Mouse (Mus musculus) forebrain, embryonic 16.5 days (tissue): ENCODE measurements around the gene Clic4. TPM values are rescaled to one million over a fixed set of nuclear protein-coding genes. Genes with fewer than 3 reads are reported as not detected.

Experiments used
- ATAC-seq: fragments of 200-750 bp; cut with Nextera tagmentation; 2 replicates; pipeline ENCODE4 v1.8.0; 2017; ENCODE audit warnings: mild to moderate bottlenecking, moderate library complexity
- H3K27ac ChIP-seq: fragments of 300-500 bp; sonication (generic); 2 replicates; pipeline ENCODE4 v1.5.1; 2014; ENCODE audit warnings: low read length, control low read depth
- H3K27me3 ChIP-seq: fragments of 300-500 bp; sonication (generic); replicated peaks from 2 replicates; pipeline ENCODE4 v1.6.1; 2014; ENCODE audit warnings: low read length; ENCODE audit not compliant: control insufficient read depth, insufficient read depth
- H3K36me3 ChIP-seq: fragments of 300-500 bp; sonication (generic); 2 replicates; pipeline ENCODE4 v1.6.1; 2014; ENCODE audit not compliant: control insufficient read depth, insufficient read depth
- H3K4me1 ChIP-seq: fragments of 300-500 bp; sonication (generic); replicated peaks from 2 replicates; pipeline ENCODE4 v1.6.1; 2014; ENCODE audit warnings: low read length; ENCODE audit not compliant: control insufficient read depth, insufficient read depth
- H3K4me2 ChIP-seq: fragments of 300-500 bp; sonication (generic); 2 replicates; pipeline ENCODE4 v1.6.1; 2014; ENCODE audit warnings: mild to moderate bottlenecking, low read length, control low read depth
- H3K4me3 ChIP-seq: fragments of 300-500 bp; sonication (generic); replicated peaks from 2 replicates; pipeline ENCODE4 v1.5.1; 2014; ENCODE audit warnings: mild to moderate bottlenecking, low read length, control low read depth
- H3K9ac ChIP-seq: fragments of 300-500 bp; sonication (generic); replicated peaks from 2 replicates; pipeline ENCODE4 v1.6.1; 2014; ENCODE audit warnings: low read depth, low read length, control low read depth
- H3K9me3 ChIP-seq: fragments of 300-500 bp; sonication (generic); 2 replicates; pipeline ENCODE4 v1.6.1; 2016; ENCODE audit warnings: low read length; ENCODE audit not compliant: control insufficient read depth
- WGBS: fragments of 180-500 bp; shearing (Covaris S2); extraction: QIAGEN DNeasy Blood & Tissue Kit; methylation state at CpG from one replicate; pipeline ENCODE4 v1.1.7; 2014; 5-methylcytosine and 5-hydroxymethylcytosine counted together
- polyA plus RNA-seq: library from polyadenylated mRNA; unstranded; fragments of >200 nt; fragmentation: Nextera tagmentation; extraction: Ambion mirVana; gene quantifications from 2 replicates; pipeline ENCODE4 v1.2.1, GENCODE M21; 2015

The Clic4 gene
- polyA plus RNA-seq, 1 experiment from 2014 or later: 97.8 TPM

DNA sequence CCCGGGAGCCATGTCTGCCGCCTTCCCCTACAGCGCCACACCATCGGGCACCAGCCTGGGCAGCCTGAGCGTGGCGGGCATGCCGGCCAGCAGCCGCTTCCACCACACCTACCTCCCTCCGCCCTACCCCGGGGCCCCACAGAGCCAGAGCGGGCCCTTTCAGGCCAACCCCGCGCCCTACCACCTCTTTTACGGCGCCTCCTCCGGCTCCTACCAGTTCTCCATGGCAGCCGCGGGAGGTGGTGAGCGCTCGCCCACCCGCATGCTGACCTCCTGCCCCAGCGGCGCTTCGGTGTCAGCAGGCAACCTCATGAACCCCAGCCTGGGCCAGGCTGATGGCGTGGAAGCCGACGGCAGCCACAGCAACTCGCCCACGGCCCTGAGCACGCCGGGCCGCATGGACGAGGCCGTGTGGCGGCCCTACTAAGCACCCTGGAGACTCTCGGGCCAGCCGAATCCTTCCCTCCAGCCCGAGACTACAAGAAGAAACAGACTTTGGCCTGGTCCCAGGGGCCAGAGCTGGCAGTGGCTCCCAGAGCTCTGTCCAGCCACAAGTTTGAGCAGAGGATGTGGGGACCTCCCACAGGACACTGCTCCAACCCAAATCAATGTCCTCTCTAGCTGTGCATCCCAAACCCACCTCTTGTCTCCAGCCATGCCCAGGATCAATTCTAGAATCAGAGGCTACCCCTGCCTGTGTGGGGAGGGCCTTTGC is 97.1 kb downstream of the Clic4 start:
- no peaks in the 10 kb centered on the region for H3K9me3 ChIP-seq
- peak overlapping the region; percentile 27 for H3K4me3 ChIP-seq
- WGBS: 7% methylated on average over 38 of the region's 38 CpGs
- peaks cover 7% of the 10 kb centered on the region for H3K4me1 ChIP-seq
- peak overlapping the region; percentile 50 for H3K4me2 ChIP-seq
- no peak for ATAC-seq
- H3K36me3 ChIP-seq: no peaks in the 10 kb centered on the region
- H3K27me3 ChIP-seq: peaks cover 21% of the 10 kb centered on the region; the same call in 1 of the 2 replicates
- H3K27ac ChIP-seq: no peak overlapping the region
- 0 out of 2 replicates have a peak overlapping the region, but pooled peaks have one; percentile 35 for H3K9ac ChIP-seq

DNA sequence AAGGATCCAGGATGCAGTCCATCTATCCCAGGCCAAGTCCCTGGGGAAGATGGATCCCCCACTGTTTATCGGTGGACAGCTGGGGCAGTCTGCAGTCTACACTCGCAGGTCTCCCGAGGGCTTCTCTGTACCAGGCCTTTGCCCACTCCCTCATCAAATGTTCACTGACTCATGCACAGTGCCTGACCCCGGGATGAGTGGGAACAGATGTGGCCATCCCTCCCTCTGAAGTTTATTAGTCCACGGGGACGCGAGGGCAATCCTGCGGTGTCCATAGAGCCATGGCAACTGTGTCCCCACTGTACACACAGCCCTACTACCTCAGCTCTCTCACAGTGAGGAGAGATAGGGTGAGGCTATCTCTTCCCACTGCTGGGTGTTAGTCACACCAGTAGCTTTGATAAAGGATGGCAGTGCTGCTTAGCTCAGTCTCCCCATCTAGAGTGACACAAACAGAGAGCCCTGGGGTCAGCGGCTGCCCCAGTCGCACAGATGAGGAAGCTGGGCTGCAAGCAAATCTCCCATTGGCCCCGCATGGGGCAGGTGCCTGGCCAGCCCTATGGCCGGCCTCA is 101.2 kb downstream of the Clic4 start:
- Histone ChIP-seq H3K36me3 (no peaks in the 10 kb centered on the region), H3K4me3 (no peak overlapping the region), H3K4me2 (no peak overlapping the region), H3K9me3 (no peaks in the 10 kb centered on the region), H3K27me3 (peaks cover 37% of the 10 kb centered on the region), H3K27ac (no peak overlapping the region), H3K4me1 (peaks cover 16% of the 10 kb centered on the region), H3K9ac (no peak overlapping the region)
- ATAC-seq: no peak
- WGBS: 75% methylated on average over 12 of the region's 12 CpGs

DNA sequence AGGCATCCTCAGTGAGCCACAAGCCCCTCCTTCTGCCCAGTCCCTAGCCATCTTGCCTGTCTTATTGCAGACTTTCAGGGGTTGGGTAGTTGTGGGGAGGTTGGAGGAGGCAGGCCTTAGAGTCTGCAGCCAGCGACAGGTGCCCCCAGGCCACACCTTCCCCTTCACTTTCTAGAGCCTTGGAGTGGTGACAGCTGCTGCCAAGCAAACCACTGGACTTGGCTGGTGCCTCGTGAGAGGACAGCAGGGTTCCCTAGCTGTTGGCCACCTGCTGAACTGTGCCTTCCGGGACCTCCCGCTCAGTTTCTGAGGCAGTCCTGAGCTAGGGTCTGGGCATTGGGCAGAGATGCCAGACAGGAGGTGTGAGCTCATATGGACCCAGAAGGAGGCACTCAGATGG is 103.1 kb downstream of the Clic4 start:
- 62% methylated on average over 4 of the region's 4 CpGs for WGBS
- H3K27me3 ChIP-seq: peaks cover 35% of the 10 kb centered on the region

DNA sequence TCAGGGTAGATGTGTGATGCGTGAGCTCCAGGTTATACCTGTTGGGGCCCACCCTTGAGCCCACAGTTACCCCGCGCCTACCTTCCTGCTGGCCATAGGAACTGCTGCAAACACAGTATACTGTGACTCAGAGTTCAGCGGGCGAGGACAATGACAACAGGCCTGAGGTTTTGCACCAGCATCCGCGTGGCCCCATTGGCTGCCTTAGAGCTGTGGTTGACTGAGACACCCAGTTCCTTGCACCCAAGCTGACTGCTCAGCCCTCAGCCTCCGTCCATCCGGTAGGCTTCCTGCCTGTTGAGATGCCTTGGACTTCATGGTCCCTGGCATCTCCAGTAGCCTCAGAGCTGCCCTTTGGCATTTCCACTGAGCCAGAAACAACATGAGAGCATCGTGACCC is 103.5 kb downstream of the Clic4 start:
- no peak for ATAC-seq
- H3K9ac ChIP-seq: no peak overlapping the region
- no peaks in the 10 kb centered on the region for H3K36me3 ChIP-seq
- H3K4me2 ChIP-seq: no peak overlapping the region
- H3K4me1 ChIP-seq: peaks cover 11% of the 10 kb centered on the region
- H3K9me3 ChIP-seq: no peaks in the 10 kb centered on the region
- H3K4me3 ChIP-seq: no peak overlapping the region
- H3K27me3 ChIP-seq: peaks cover 31% of the 10 kb centered on the region
- H3K27ac ChIP-seq: no peak overlapping the region
- 69% methylated on average over 10 of the region's 10 CpGs for WGBS

More for the DNA sequence above, 103.1 kb downstream of the Clic4 start:
- Histone ChIP-seq H3K27ac (no peak overlapping the region), H3K9me3 (no peaks in the 10 kb centered on the region), H3K4me2 (no peak overlapping the region), H3K36me3 (no peaks in the 10 kb centered on the region), H3K4me1 (peaks cover 11% of the 10 kb centered on the region), H3K4me3 (no peak overlapping the region), H3K9ac (no peak overlapping the region)
- ATAC-seq: no peak

DNA sequence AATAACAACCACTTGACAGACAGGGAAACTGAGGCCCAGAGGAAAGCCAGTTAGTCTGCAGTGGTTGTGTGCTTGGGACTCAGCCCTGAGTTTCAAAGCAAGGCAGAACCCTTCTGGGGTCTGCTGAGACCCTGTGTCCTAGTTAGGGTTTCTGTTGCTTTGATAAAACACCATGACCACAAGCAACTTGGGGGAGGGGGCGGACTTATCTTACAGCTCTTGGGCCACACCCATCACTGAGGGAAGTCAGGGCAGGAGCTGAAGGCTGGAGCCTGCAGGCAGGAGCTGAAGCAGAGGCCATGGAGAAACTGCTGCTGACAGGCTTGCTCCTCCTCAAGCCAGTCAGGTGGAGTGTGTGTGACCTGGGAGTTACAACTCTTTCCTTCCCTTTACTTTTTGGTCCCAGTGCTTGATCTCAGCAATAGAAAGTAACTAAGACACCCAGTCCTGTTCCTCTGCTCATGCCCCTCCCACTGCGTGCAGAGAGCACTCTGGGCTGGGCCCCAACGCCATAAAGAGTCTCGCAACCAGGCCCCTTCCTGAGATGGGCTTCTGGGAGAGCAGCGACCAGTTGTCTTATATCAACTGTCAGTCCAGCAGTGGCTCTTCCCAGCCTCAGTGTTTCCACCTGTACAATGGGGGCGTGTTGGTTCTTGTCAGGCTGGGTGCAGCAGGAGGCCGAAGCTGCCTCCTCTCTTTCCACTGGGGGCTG is 104.6 kb downstream of the Clic4 start:
- peaks cover 11% of the 10 kb centered on the region for H3K4me1 ChIP-seq
- H3K4me2 ChIP-seq: no peak overlapping the region
- no peak overlapping the region for H3K9ac ChIP-seq
- H3K27ac ChIP-seq: no peak overlapping the region
- no peak overlapping the region for H3K4me3 ChIP-seq
- no peak for ATAC-seq
- 54% methylated on average over 7 of the region's 7 CpGs for WGBS
- H3K27me3 ChIP-seq: peaks cover 26% of the 10 kb centered on the region
- H3K9me3 ChIP-seq: no peaks in the 10 kb centered on the region
- no peaks in the 10 kb centered on the region for H3K36me3 ChIP-seq

DNA sequence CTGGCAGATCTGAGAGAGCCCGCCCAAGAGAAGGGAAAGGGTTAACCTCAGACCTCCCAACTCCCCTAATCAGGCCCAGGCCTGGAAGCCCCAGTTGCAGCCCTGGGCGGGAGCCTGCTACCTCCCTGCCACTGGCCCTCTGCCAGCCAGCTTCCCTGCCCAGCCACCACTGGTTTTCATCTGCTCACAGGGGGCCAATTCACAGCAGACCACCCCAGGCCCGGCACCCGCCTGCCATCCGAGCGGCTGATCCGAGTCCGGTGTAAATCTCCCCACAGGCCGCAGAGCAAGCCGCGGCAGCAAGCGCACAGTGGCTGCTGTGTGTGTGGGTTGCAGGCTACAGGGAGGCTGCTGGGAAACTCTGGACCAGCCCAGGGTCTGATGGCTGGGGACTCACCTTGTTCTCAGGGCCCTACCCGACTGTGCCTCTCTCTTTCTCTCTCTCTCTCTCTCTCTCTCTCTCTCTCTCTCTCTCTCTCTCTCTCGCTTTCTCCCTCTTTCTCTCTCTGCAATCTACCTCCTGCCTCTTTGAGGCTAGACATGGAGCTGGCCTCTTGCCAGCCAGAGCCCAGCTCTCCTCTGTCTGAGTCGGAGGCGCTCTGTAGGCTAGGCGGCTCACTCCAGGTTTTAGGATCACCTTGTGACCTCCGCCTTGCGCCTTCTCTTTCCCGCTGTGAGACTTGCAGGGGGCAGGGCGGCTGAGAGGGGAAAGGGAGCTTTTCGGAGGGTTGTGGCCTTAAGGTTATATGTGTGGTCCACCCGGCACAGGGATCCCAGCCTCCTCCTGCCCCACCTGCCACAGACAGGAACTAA is 106.0 kb downstream of the Clic4 start:
- peak; percentile 36; the same call in 1 of the 2 replicates for ATAC-seq
- peak overlapping the region; percentile 21; the same call in 1 of the 2 replicates for H3K4me2 ChIP-seq
- H3K36me3 ChIP-seq: no peaks in the 10 kb centered on the region
- peaks cover 11% of the 10 kb centered on the region for H3K4me1 ChIP-seq
- H3K4me3 ChIP-seq: no peak overlapping the region
- H3K27me3 ChIP-seq: peaks cover 26% of the 10 kb centered on the region
- 3% methylated on average over 22 of the region's 23 CpGs for WGBS
- no peaks in the 10 kb centered on the region for H3K9me3 ChIP-seq
- H3K27ac ChIP-seq: no peak overlapping the region; the same call in 1 of the 2 replicates
- H3K9ac ChIP-seq: 0 out of 2 replicates have a peak overlapping the region, but pooled peaks have one; percentile 32

DNA sequence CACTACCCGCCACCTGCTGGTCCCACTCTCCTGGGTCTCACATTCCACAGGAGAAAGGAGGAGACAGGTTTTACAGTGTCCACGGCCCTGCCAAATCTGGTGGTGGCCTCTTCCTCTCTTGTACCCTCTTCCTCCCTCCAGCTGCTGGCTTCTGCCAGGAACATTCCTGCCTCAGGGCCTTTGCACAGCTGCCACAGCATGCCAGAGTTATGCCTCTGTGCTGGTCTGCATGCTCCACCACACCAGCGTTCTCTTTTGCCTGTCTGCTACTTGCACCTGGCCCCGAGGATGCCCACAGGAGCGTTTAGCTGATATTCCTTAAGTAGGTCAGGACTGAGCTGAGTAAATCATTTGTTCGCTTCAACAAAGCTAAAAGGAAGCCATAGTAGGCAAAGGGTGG is 106.9 kb downstream of the Clic4 start:
- Histone ChIP-seq H3K36me3 (no peaks in the 10 kb centered on the region), H3K9me3 (no peaks in the 10 kb centered on the region), H3K4me2 (no peak overlapping the region), H3K4me3 (no peak overlapping the region), H3K4me1 (peaks cover 11% of the 10 kb centered on the region), H3K9ac (no peak overlapping the region), H3K27me3 (peaks cover 26% of the 10 kb centered on the region), H3K27ac (no peak overlapping the region)
- ATAC-seq: no peak
- WGBS: 52% methylated on average over 6 of the region's 6 CpGs
